Comparison of ENCODE assay signal across 8 mouse cellular contexts in the genomic region with DNA sequence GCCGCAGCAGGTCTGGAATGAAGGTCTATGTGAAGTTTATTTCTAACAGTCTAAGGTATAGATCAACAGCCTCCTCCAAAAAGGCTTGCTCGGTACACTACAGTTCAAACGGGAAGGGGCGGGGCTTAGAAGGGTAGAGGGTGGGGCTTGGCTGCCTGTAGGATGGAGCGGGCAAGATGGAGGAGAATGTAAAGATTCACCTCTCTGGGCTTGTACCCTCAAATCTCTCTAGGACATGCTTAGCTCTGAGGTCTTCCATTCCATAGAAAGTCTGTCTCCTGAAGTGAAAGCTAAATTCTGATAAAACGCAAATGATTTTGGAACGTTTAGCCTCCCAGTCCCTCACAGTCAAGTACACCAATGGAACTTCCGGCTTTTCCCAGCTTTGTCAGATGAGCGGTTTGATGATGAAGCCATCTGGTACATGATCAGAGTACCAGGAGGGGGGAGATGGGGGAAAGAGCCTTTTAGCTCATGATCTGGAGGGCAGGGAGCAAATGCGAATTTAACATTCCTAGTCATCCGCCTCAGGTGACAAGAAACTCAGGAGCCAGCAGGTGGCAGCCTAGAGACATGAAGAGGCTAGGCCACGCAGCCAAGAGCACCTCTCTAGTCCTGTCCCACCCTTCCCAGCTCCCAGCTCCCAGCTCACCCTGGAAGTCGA. TPM values are rescaled to one million over a fixed set of nuclear protein-coding genes. Genes with fewer than 3 reads are reported as not detected.
DNase-seq lines count a peak whose midpoint lies in the region; ATAC-seq lines count a peak whose summit lies in the region.

No protein-coding gene starts in this region.

- peak; percentile 63; the same call in 1 of the 2 replicates for ATAC-seq in forebrain, embryonic 12.5 days (ENCODE audit: low FRiP score)
- peak; percentile 68; the same call in 1 of the 2 replicates for ATAC-seq in hindbrain, embryonic 11.5 days (ENCODE audit: low FRiP score)

- no peaks in the 10 kb centered on the region for H3K9me3 ChIP-seq in forebrain, embryonic 12.5 days
- H3K9me3 ChIP-seq in hindbrain, embryonic 11.5 days (ENCODE audit: control insufficient read depth, low read length): no peaks in the 10 kb centered on the region

- H3K4me1 ChIP-seq in forebrain, embryonic 12.5 days: peaks cover 6% of the 10 kb centered on the region; the same call in 1 of the 2 replicates
- H3K4me1 ChIP-seq in hindbrain, embryonic 11.5 days (replicated peaks; ENCODE audit: control insufficient read depth, insufficient read depth, low read length): no peaks in the 10 kb centered on the region

- H3K4me2 ChIP-seq in forebrain, embryonic 12.5 days: peak overlapping the region; percentile 46
- peak overlapping the region; percentile 34; the same call in 1 of the 2 replicates for H3K4me2 ChIP-seq in hindbrain, embryonic 11.5 days (replicated peaks; ENCODE audit: low read depth, low read length)

- H3K4me3 ChIP-seq in forebrain, embryonic 12.5 days (replicated peaks): peak overlapping the region; percentile 27
- peak overlapping the region; percentile 21 for H3K4me3 ChIP-seq in hindbrain, embryonic 11.5 days (ENCODE audit: low read depth, low read length)

- no peaks in the 10 kb centered on the region for H3K36me3 ChIP-seq in forebrain, embryonic 12.5 days (replicated peaks)
- no peaks in the 10 kb centered on the region for H3K36me3 ChIP-seq in hindbrain, embryonic 11.5 days (ENCODE audit: control insufficient read depth, insufficient read depth, low read length)

- no peak overlapping the region for H3K9ac ChIP-seq in forebrain, embryonic 12.5 days
- H3K9ac ChIP-seq in hindbrain, embryonic 11.5 days (ENCODE audit: low read depth, low read length): no peak overlapping the region

- H3K27ac ChIP-seq in forebrain, embryonic 12.5 days: no peak overlapping the region
- H3K27ac ChIP-seq in hindbrain, embryonic 11.5 days (ENCODE audit: low read depth, low read length): no peak overlapping the region

- peak; percentile 69 for DNase-seq in MEL-GATA-1-ER (ENCODE audit: extremely low read depth, low read depth)
- DNase-seq in c-Kit-positive CD71-positive TER-119-positive erythroid progenitor cells, embryonic 14.5 days (ENCODE audit: low spot score): peak; percentile 77
- DNase-seq in hindbrain, embryonic 11.5 days (ENCODE audit: low spot score): peak; percentile 85
- DNase-seq in layer of hippocampus, postnatal 25 days (ENCODE audit: extremely low spot score in 1 of 2, low spot score in 1 of 2): peak; percentile 58 to 86
- DNase-seq in lung, postnatal 4 days: peak; percentile 73 to 85
- DNase-seq in right cerebral cortex, postnatal 10 days (ENCODE audit: low spot score in 2 of 2): peak; percentile 75 to 86
- peak; percentile 57 to 80 for DNase-seq in urinary bladder, postnatal 4 days (ENCODE audit: low spot score in 2 of 2)

- H3K27me3 ChIP-seq in forebrain, embryonic 12.5 days: 0 out of 2 replicates have a peak, but pooled peaks cover 4% of the 10 kb centered on the region
- H3K27me3 ChIP-seq in hindbrain, embryonic 11.5 days (ENCODE audit: control insufficient read depth, insufficient read depth, low read length): no peaks in the 10 kb centered on the region

- WGBS in forebrain, embryonic 12.5 days: 13% methylated on average over 13 of the region's 13 CpGs
- WGBS in hindbrain, embryonic 11.5 days: 15% methylated on average over 13 of the region's 13 CpGs

RNA-seq across cellular contexts. Expression of gene Unc119, which starts 17.0 kb away (rescaled TPM):
- polyA plus RNA-seq in forebrain, embryonic 12.5 days (2016; fragmentation: Nextera tagmentation; extraction: Ambion mirVana): 75.6 and 76.5 TPM in 2 replicates
- polyA plus RNA-seq in hindbrain, embryonic 11.5 days (2014; fragmentation: Nextera tagmentation; extraction: Ambion mirVana): 66.2 and 73.1 TPM in 2 replicates
- total RNA-seq in layer of hippocampus, postnatal 25 days (2021): 10 to 100 TPM; 29.6 to 32.5 TPM

RNA-seq across cellular contexts. Expression of gene Foxn1, which starts 26.1 kb away (rescaled TPM):
- 0.06 TPM in 1 of 2 replicates, not detected in the other for polyA plus RNA-seq in forebrain, embryonic 12.5 days (2016; fragmentation: Nextera tagmentation; extraction: Ambion mirVana)
- polyA plus RNA-seq in hindbrain, embryonic 11.5 days (2014; fragmentation: Nextera tagmentation; extraction: Ambion mirVana): 0.05 TPM in 1 of 2 replicates, not detected in the other
- not detected for total RNA-seq in layer of hippocampus, postnatal 25 days (2021)

RNA-seq across cellular contexts. Expression of gene Pigs, which starts 32.0 kb away (rescaled TPM):
- 58.8 and 62.5 TPM in 2 replicates for polyA plus RNA-seq in forebrain, embryonic 12.5 days (2016; fragmentation: Nextera tagmentation; extraction: Ambion mirVana)
- 49.4 and 54.2 TPM in 2 replicates for polyA plus RNA-seq in hindbrain, embryonic 11.5 days (2014; fragmentation: Nextera tagmentation; extraction: Ambion mirVana)
- total RNA-seq in layer of hippocampus, postnatal 25 days (2021): 10 to 100 TPM; 62.2 to 65.8 TPM

RNA-seq across cellular contexts. Expression of gene Aldoc, which starts 37.5 kb away (rescaled TPM):
- polyA plus RNA-seq in forebrain, embryonic 12.5 days (2016; fragmentation: Nextera tagmentation; extraction: Ambion mirVana): 26.9 and 31.6 TPM in 2 replicates
- 2.7 and 3.3 TPM in 2 replicates for polyA plus RNA-seq in hindbrain, embryonic 11.5 days (2014; fragmentation: Nextera tagmentation; extraction: Ambion mirVana)
- total RNA-seq in layer of hippocampus, postnatal 25 days (2021): 100 to 1,000 TPM; 852 to 862 TPM

RNA-seq across cellular contexts. Expression of gene Spag5, which starts 58.9 kb away (rescaled TPM):
- 63.0 and 64.7 TPM in 2 replicates for polyA plus RNA-seq in forebrain, embryonic 12.5 days (2016; fragmentation: Nextera tagmentation; extraction: Ambion mirVana)
- polyA plus RNA-seq in hindbrain, embryonic 11.5 days (2014; fragmentation: Nextera tagmentation; extraction: Ambion mirVana): 48.3 and 52.2 TPM in 2 replicates
- total RNA-seq in layer of hippocampus, postnatal 25 days (2021): 1 to 10 TPM; 4.2 to 4.6 TPM
